Mouse (Mus musculus): Measurements from ENCODE around the gene G430095P16Rik. TPM values are rescaled to one million over a fixed set of nuclear protein-coding genes. Genes with fewer than 3 reads are reported as not detected.

Gene G430095P16Rik
- total RNA-seq, 2 experiments from 2014 or later: not detected

GRCm38 (mm10) chr8:84739401-84739742, 16.6 kb downstream of the G430095P16Rik start:
- DNase-seq: no peak
- intact Hi-C loops (cut with DNase I): no loop called here

- intact Hi-C loops (cut with DNase I): no loop called here
- DNase-seq: no peak
Observed at GRCm38 (mm10) chr8:84740895-84741843, 18.4 kb downstream of the G430095P16Rik start.

GRCm38 (mm10) chr8:84742171-84743053, 19.6 kb downstream of the G430095P16Rik start:
- DNase-seq: peak; percentile 61

GRCm38 (mm10) chr8:84743054-84743415, 20.2 kb downstream of the G430095P16Rik start:
- DNase-seq: no peak
- intact Hi-C loops (cut with DNase I): no loop called here

More at GRCm38 (mm10) chr8:84742171-84743053, 19.6 kb downstream of the G430095P16Rik start:
- intact Hi-C loops (cut with DNase I): no loop called here

- intact Hi-C loops (cut with DNase I): no loop called here
- DNase-seq: peak; percentile 81
Observed at GRCm38 (mm10) chr8:84743517-84744420, 21.0 kb downstream of the G430095P16Rik start.

GRCm38 (mm10) chr8:84745032-84745925, 22.5 kb downstream of the G430095P16Rik start:
- intact Hi-C loops (cut with DNase I): no loop called here
- no peak for DNase-seq

- intact Hi-C loops (cut with DNase I): no loop called here
- no peak for DNase-seq
Observed at GRCm38 (mm10) chr8:84749519-84749918, 26.7 kb downstream of the G430095P16Rik start.

- intact Hi-C loops (cut with DNase I): no loop called here
- no peak for DNase-seq
Observed at GRCm38 (mm10) chr8:84752734-84753582, 30.2 kb downstream of the G430095P16Rik start.

GRCm38 (mm10) chr8:84757501-84757900, 34.7 kb downstream of the G430095P16Rik start:
- DNase-seq: no peak
- intact Hi-C loops (cut with DNase I): no loop called here

GRCm38 (mm10) chr8:84758308-84758707, 35.5 kb downstream of the G430095P16Rik start:
- intact Hi-C loops (cut with DNase I): no loop called here
- no peak for DNase-seq

- DNase-seq: no peak
- intact Hi-C loops (cut with DNase I): no loop called here
Observed at GRCm38 (mm10) chr8:84759126-84759525, 36.3 kb downstream of the G430095P16Rik start.

GRCm38 (mm10) chr8:84759718-84760117, 36.9 kb downstream of the G430095P16Rik start:
- DNase-seq: no peak
- intact Hi-C loops (cut with DNase I): no loop called here

GRCm38 (mm10) chr8:84760405-84760805, 37.6 kb downstream of the G430095P16Rik start:
- no peak for DNase-seq
- intact Hi-C loops (cut with DNase I): no loop called here

- intact Hi-C loops (cut with DNase I): no loop called here
- DNase-seq: peak; percentile 48
Observed at GRCm38 (mm10) chr8:84760901-84761300, 38.1 kb downstream of the G430095P16Rik start.

GRCm38 (mm10) chr8:84764100-84764499, 41.3 kb downstream of the G430095P16Rik start:
- intact Hi-C loops (cut with DNase I): no loop called here
- DNase-seq: no peak

GRCm38 (mm10) chr8:84764870-84765495, 42.2 kb downstream of the G430095P16Rik start:
- intact Hi-C loops (cut with DNase I): no loop called here
- peak; percentile 83 for DNase-seq

GRCm38 (mm10) chr8:84765629-84766028, 42.8 kb downstream of the G430095P16Rik start:
- no peak for DNase-seq
- intact Hi-C loops (cut with DNase I): no loop called here

GRCm38 (mm10) chr8:84766422-84766821, 43.6 kb downstream of the G430095P16Rik start:
- intact Hi-C loops (cut with DNase I): no loop called here
- no peak for DNase-seq

Measured in left cerebral cortex, postnatal 4 days (tissue).